Mouse (Mus musculus) left cerebral cortex, adult 2 months (tissue): ENCODE data around the gene Znrf2. TPM values are rescaled to one million over a fixed set of nuclear protein-coding genes. Genes with fewer than 3 reads are reported as not detected.
A peak's percentile ranks its signal among the peaks of the same experiment; 100 is the strongest.

Experiments
- DNase-seq, 2 experiments: peaks; one replicate each; pipeline ENCODE4 v3.0.0; 2021 to 2022; ENCODE audit warnings: low spot score in 2 of 2, mixed read lengths in 1 of 2; ENCODE audit errors: extremely low spot score in 1 of 2
- H3K27ac ChIP-seq: fragments of 200-600 bp; 2 replicates; pipeline ENCODE4 v1.8.1; 2022
- H3K4me3 ChIP-seq: fragments of 200-600 bp; 2 replicates; pipeline ENCODE4 v1.8.1; 2022
- CTCF ChIP-seq: fragments of 200-600 bp; IDR thresholded peaks from 2 replicates; pipeline ENCODE4 v1.8.1; 2022; ENCODE audit warnings: antibody characterized with exemption, mild to moderate bottlenecking, moderate library complexity
- intact Hi-C: fragments of 180-260 bp; cut with DNase I; formaldehyde crosslinking; loops from one replicate; pipeline ENCODE4 v1.15.1; 2025
- long read RNA-seq, 2 experiments: library from polyadenylated mRNA; stranded (forward); transcript quantifications; one replicate each; pipeline ENCODE4 v2.0.0; 2021; ENCODE audit warnings: borderline mapping rate in 2 of 2
- total RNA-seq, 2 experiments: library from RNA; stranded (reverse); gene quantifications; 2 replicates each; pipeline ENCODE4 v1.2.3; 2021

Znrf2 gene
- total RNA-seq: 10 to 100 TPM; 13.7 to 14.1 TPM
- long read RNA-seq, experiment 1, full-length matches to known transcripts: 14 of 18 reads
- long read RNA-seq, experiment 1, partial matches to known transcripts: 0 of 18 reads
- long read RNA-seq, experiment 1, other reads (novel, unspliced or antisense): 4 of 18 reads
- long read RNA-seq, experiment 2, full-length matches to known transcripts: 11 of 11 reads
- long read RNA-seq, experiment 2, partial matches to known transcripts: 0 of 11 reads
- long read RNA-seq, experiment 2, other reads (novel, unspliced or antisense): 0 of 11 reads

- intact Hi-C loops: loop anchor here (2.0 to 5.0 kb wide), 6 partner anchors 109 to 351 kb away; partner anchors contain the start of genes Gars and Ggct
- TF ChIP-seq CTCF: peak; percentile 45
- H3K27ac ChIP-seq: peak within 1 kb of the TSS; percentile 56
- peak within 1 kb of the TSS; percentile 79 for H3K4me3 ChIP-seq
- DNase-seq: peak; percentile 92 to 94
Observed at GRCm38 (mm10) chr6:54816388-54817065, at the start of gene Znrf2. Gene Znrf2 (plus strand): TSS chr6:54816916.

DNA sequence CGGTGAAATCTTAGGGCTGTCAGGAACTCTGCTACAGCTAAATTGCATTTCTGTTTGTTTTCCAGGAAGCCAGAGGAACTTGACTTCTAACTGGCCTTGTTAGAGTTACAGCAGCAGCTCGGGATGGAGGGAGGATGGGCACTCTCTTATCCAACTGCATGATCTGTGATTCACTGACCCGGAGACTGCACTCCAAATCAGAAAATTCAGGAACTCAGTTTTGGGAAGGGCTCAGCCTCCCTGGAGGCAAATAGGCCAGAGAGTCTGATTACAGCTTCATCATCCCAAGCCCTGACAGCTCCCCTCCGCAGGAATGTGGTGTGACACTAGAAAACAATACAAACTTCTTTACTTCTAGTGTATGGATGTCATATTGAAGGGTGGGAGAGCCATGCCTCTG, 49.0 kb upstream of the Znrf2 start:
- DNase-seq: no peak
- H3K27ac ChIP-seq: no peak overlapping the region
- TF ChIP-seq CTCF: no peak
- intact Hi-C loops: no loop called here
- no peak overlapping the region for H3K4me3 ChIP-seq

GRCm38 (mm10) chr6:54770766-54771165, 46.0 kb upstream of the Znrf2 start:
- TF ChIP-seq CTCF: no peak
- DNase-seq: no peak
- intact Hi-C loops: no loop called here
- no peak overlapping the region for H3K4me3 ChIP-seq
- H3K27ac ChIP-seq: no peak overlapping the region

DNA sequence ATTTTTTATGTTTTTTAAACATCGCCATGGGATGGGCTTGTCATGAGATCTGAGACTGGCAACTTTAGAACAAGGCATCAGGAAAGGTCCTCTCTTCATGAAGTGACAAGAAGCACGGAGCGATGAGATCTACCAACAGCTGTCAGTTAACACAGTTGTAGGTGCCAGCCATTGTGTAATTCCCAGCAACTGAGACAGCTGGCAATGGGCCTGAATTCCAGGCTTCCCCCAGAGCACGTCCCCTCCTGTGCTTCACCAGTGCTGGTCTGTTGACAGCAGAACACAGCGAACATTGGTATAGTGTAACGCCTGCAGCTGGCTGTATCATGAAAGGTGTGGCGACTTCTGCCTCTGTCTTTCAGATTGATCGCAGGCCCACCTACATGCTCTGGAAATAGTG, 45.5 kb upstream of the Znrf2 start:
- no peak overlapping the region for H3K27ac ChIP-seq
- DNase-seq: no peak
- TF ChIP-seq CTCF: no peak
- intact Hi-C loops: no loop called here
- no peak overlapping the region for H3K4me3 ChIP-seq

GRCm38 (mm10) chr6:54772078-54772477, 44.6 kb upstream of the Znrf2 start:
- TF ChIP-seq CTCF: no peak
- Histone ChIP-seq H3K4me3 (no peak overlapping the region), H3K27ac (no peak overlapping the region)
- intact Hi-C loops: no loop called here
- no peak for DNase-seq

DNA sequence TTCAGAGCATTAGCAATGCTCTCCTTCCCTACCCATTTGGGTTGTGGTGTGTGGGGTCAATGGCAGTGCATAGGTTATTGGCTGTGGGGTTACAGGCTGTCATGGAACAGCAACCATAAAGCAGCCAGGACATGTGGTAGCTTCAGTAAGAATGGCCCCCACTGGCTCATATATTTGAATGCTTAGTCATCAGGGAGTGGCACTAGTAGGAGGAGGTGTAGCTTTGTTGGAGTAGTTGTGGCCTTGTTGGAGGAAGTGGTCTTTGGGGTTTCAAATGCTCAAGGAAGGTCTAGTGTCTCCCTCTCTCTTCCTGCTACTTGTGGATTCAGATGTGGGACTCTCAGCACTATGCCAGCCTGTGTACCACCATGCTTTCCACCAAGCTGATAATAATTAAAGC, 41.0 kb upstream of the Znrf2 start:
- no peak overlapping the region for H3K27ac ChIP-seq
- intact Hi-C loops: no loop called here
- H3K4me3 ChIP-seq: no peak overlapping the region
- TF ChIP-seq CTCF: no peak
- DNase-seq: no peak

DNA sequence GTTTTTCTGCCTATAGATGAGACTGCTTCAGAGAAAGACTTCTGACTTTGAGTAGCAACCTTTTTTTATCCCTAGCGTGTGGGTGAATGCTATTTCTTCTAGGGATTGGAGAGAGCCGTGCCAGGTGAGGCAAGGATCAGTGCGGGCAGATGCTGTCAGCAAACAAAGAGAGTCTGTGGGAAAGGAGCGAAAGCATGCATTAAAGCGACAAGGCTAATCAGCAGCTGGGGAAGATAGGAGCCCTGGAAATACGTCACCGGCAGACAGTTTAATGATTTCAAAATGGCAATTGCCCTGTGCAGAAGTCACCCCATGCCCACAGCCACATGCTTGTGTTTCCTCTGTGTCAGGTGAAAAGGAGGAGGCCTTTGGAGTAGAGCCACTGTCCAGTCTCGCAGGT, 39.1 kb upstream of the Znrf2 start:
- TF ChIP-seq CTCF: no peak
- Histone ChIP-seq H3K27ac (no peak overlapping the region), H3K4me3 (no peak overlapping the region)
- no peak for DNase-seq
- intact Hi-C loops: no loop called here

GRCm38 (mm10) chr6:54779968-54780367, 36.7 kb upstream of the Znrf2 start:
- intact Hi-C loops: no loop called here
- Histone ChIP-seq H3K27ac (no peak overlapping the region), H3K4me3 (no peak overlapping the region)
- TF ChIP-seq CTCF: no peak
- no peak for DNase-seq

- Histone ChIP-seq H3K4me3 (no peak overlapping the region), H3K27ac (no peak overlapping the region)
- intact Hi-C loops: no loop called here
- DNase-seq: no peak
- no peak for TF ChIP-seq CTCF
Observed at GRCm38 (mm10) chr6:54780569-54781304, 36.0 kb upstream of the Znrf2 start.

GRCm38 (mm10) chr6:54781881-54782280, 34.8 kb upstream of the Znrf2 start:
- Histone ChIP-seq H3K27ac (no peak overlapping the region), H3K4me3 (no peak overlapping the region)
- intact Hi-C loops: no loop called here
- TF ChIP-seq CTCF: no peak
- DNase-seq: no peak

DNA sequence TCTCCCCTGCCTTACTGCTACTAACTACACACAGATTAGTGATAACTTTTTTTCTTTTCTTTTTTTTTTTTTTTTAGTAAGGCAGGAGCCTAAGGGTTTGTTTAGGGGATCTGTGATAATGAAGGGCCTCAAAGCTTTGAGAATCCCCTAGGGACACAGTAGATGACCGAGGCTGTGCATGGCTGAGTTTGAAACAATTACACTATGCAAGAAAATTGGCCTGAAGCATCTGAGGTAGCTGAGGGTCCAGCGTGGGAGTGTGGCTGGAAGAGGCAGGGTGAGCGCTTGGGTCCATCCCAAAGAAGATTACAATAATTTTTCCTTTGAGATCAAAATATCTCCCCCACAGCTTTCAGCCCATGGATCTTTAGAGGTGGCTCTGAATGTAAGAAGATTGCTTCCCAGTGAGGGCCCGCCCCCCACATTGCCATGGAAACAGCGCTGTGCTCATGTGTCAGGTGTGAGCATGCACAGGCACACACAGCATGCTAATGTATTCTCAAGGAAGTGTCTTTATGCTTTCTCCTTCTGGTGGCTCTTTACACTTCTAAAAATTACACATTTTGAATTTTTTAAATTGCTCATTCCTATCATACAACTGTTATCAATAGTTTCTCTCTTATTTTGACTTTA, 31.5 kb upstream of the Znrf2 start:
- intact Hi-C loops: no loop called here
- no peak for TF ChIP-seq CTCF
- DNase-seq: peak; percentile 68 to 75
- no peak overlapping the region for H3K27ac ChIP-seq
- H3K4me3 ChIP-seq: no peak overlapping the region

DNA sequence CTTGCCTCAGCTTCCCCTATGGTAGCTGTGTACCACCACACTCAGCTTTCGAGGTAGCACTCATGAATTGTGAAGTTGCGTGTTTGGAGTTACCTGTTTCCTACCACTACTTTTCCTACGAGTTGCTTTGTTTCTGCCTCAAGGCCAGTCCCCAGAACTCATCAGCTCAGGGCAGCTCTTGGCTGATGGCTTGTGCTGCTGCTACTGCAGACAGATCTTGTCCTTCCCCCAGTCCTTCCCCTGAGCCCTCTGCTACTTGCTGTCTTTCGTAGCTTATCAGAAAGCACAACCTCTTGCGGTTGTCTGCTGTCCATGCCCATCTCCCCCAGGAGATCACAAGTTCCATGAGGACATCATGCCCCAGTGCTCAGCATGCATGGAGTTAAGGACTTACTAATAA, 29.9 kb upstream of the Znrf2 start:
- no peak for DNase-seq
- H3K27ac ChIP-seq: no peak overlapping the region
- H3K4me3 ChIP-seq: no peak overlapping the region
- TF ChIP-seq CTCF: no peak
- intact Hi-C loops: no loop called here
